Mouse (Mus musculus) embryonic stem cell, embryonic (primary cell): ENCODE data around the gene Pmepa1.

Experiments used
- CTCF ChIA-PET, 4 experiments: fragments of 300-600 bp in 2 of 4; fragments of 350-600 bp in 2 of 4; sonication (Branson Sonifier 250); formaldehyde crosslinking; loops; one replicate each; lab custom pipeline; 2022; ENCODE audit warnings: inconsistent platforms in 2 of 4; lab: Charles Lee
- POLR2A ChIA-PET, 4 experiments: fragments of 300-600 bp in 2 of 4; fragments of 350-600 bp in 2 of 4; sonication (Branson Sonifier 250); formaldehyde crosslinking; loops; one replicate each; lab custom pipeline; 2022; ENCODE audit warnings: antibody characterized with exemption in 4 of 4, inconsistent platforms in 1 of 4; lab: Charles Lee

Pmepa1 gene

GRCm38 (mm10) chr2:173276409-173276808, at the start of gene Pmepa1:
TSS of gene Pmepa1 (minus strand) at chr2:173276533.
- POLR2A ChIA-PET = interaction anchor here in 3 of 4 experiments (0.7 to 2.2 kb wide), 9 partner anchors 8 to 43 kb away, joined by 3 to 12 read pairs (median 3); no protein-coding TSS in a partner anchor

DNA sequence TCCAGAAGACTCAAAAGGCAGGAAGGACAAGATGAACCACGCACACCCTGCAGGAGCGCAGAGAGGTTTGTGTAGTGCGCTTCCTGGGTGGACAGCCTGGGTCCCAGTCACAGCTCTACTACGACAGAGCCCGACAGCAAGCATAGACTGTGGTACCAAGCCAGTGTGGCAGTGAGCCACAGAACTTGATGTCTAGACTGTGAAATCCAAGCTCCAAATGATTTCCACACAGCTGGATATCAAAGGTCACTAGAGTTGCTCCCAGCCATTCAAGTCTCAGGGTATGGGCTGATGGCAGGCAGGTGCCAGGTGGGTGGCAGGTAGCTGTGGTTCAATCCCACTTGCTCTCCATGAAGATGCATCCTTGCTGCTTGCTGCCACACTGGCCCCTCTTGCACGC, 45.4 kb upstream of the Pmepa1 start:
- CTCF ChIA-PET = interaction anchor here in 1 of 4 experiments (1.0 kb wide), 1 partner anchor 92 kb away, joined by 4 read pairs; no protein-coding TSS in a partner anchor
- POLR2A ChIA-PET = interaction anchor here in 3 of 4 experiments (0.6 to 1.6 kb wide), 6 partner anchors 12 to 39 kb away, joined by 3 to 5 read pairs (median 3); no protein-coding TSS in a partner anchor

More at GRCm38 (mm10) chr2:173276409-173276808, at the start of gene Pmepa1:
- CTCF ChIA-PET = interaction anchor here in 1 of 4 experiments (1.0 kb wide), 1 partner anchor 76 kb away, joined by 3 read pairs; no protein-coding TSS in a partner anchor

DNA sequence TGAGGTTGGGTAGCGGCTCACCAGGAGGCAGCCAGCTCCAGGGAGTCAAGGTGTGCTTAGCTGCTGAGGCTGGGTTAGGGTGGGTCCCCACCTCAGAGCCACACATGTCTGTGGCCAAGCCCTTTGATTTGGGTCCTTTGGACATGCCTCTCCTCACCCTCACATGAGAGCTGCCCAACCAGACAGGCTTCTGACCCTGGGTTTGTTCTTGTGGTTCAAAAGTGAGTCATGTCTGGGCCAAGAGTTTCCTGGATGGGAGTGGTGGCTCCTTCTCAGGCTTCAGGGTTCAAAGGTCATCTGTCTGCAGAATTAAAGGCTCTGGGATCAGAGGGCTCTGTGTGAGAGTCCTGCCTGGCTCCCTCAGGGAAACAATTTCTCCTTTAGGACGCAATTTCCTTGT, 44.9 kb upstream of the Pmepa1 start:
- ChIA-PET CTCF (interaction anchor here in 1 of 4 experiments (1.0 kb wide), 1 partner anchor 91 kb away, joined by 4 read pairs; no protein-coding TSS in a partner anchor), POLR2A (interaction anchor here in 2 of 4 experiments (0.9 to 1.6 kb wide), 5 partner anchors 13 to 39 kb away, joined by 3 to 5 read pairs (median 3); no protein-coding TSS in a partner anchor)

DNA sequence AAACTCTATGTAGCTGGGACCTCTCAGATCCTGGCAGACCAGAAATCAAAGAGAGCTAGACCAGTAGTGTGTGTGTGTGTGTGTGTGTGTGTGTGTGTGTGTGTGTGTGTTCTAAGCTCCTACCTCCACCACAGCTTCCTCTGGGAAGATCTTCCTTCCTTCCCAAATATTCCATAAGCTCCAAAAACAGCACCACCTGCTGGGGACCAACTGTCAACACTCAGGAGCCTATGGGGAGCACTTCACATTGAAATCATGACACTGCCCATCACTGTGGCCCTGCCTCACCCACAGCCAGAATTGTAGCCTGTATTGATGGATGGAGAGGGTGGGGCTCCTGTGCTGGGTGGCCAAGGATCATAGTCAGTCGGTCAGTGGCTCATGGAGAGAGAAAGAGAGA, 38.0 kb upstream of the Pmepa1 start:
- ChIA-PET CTCF (interaction anchor here (0.5 to 2.5 kb wide), 13 partner anchors 14 to 465 kb away, joined by 3 to 22 read pairs (median 4); no protein-coding TSS in a partner anchor), POLR2A (interaction anchor here (0.6 to 2.6 kb wide), 7 partner anchors 11 to 84 kb away, joined by 3 to 10 read pairs (median 3); no protein-coding TSS in a partner anchor)

DNA sequence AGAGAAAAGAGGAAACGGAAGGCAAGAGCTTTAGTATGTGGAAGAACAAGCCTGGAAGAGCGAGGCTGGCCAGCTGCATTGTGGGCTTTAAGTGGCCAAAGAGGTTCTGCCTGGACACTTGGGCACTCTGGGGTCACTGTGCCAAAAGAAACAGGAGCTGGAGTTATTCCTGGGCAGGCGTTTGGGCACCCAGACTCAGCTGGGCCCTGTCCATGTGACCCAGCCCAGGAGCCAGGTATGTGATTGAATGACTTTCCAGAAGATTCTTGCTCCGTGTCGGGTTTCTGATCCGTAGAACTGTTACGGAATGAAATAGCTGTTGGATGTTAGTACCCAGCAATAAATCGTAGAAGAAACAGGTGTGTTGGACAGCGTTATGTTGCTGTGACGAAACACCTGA, 32.2 kb upstream of the Pmepa1 start:
- CTCF ChIA-PET = interaction anchor here in 2 of 4 experiments (0.7 to 1.4 kb wide), 3 partner anchors 27 to 160 kb away, joined by 3 to 5 read pairs (median 3); no protein-coding TSS in a partner anchor
- POLR2A ChIA-PET = interaction anchor here in 2 of 4 experiments (0.9 to 1.8 kb wide), 9 partner anchors 11 to 60 kb away, joined by 3 to 6 read pairs (median 3); no protein-coding TSS in a partner anchor

DNA sequence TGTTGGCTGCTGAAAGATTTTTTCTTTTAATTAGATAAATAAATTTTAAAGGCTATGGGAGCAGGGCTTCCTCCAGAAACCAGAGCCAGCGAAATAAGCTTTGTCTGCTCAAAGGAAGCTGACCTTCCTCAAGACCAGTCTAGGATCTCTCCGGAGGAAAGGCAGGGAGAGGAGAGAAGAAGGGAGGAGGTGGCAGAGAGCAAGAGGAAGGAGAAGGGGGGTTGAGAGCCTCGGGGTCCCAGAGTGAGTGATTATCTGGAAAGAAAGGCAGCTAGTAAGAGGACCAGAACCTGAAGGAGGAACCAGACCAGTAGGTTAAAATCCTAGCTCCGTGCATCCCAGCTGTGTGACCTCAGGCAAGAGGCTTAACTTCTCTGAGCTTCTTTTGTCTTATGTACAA, 31.7 kb upstream of the Pmepa1 start:
- POLR2A ChIA-PET = interaction anchor here in 3 of 4 experiments (0.9 to 1.8 kb wide), 10 partner anchors 12 to 60 kb away, joined by 3 to 10 read pairs (median 3); no protein-coding TSS in a partner anchor
- CTCF ChIA-PET = interaction anchor here in 3 of 4 experiments (0.7 to 1.4 kb wide), 4 partner anchors 27 to 161 kb away, joined by 3 to 5 read pairs (median 4); no protein-coding TSS in a partner anchor

- ChIA-PET POLR2A (interaction anchor here (0.7 to 1.9 kb wide), 12 partner anchors 13 to 47 kb away, joined by 3 to 10 read pairs (median 3); no protein-coding TSS in a partner anchor), CTCF (interaction anchor here in 3 of 4 experiments (0.6 to 1.4 kb wide), 4 partner anchors 28 to 161 kb away, joined by 3 to 5 read pairs (median 4); no protein-coding TSS in a partner anchor)
These were observed 31.2 kb upstream of the Pmepa1 start for GRCm38 (mm10) chr2:173307561-173307960.

- POLR2A ChIA-PET = interaction anchor here (0.7 to 1.9 kb wide), 12 partner anchors 15 to 133 kb away, joined by 3 to 10 read pairs (median 4); no protein-coding TSS in a partner anchor
- CTCF ChIA-PET = interaction anchor here (0.6 to 1.4 kb wide), 5 partner anchors 28 to 100 kb away, joined by 3 to 4 read pairs (median 3); no protein-coding TSS in a partner anchor
These were observed 30.6 kb upstream of the Pmepa1 start for GRCm38 (mm10) chr2:173306734-173307525.

DNA sequence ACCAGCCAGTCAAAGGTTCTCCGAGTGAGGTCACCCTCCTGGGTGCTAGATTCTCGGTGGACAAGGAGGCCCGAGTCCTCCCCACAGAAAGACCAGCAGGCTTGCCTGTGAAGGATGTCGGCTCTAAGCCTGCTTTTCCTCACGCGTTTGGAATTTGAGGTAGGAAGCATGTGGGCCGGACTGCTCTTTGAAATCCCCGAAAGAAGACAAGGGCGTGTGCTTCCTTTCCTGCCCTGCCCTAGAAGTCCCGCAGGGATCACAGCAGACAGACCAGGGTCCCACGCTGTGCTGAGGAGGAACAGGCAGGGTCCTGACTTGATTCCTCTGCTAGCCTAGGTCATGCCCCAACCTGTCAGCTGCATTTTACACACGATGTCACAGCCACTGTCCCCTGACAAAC, 28.7 kb upstream of the Pmepa1 start:
- POLR2A ChIA-PET = interaction anchor here in 2 of 4 experiments (1.5 to 2.3 kb wide), 2 partner anchors 14 to 23 kb away, joined by 4 to 8 read pairs; no protein-coding TSS in a partner anchor
- CTCF ChIA-PET = no interaction called here

DNA sequence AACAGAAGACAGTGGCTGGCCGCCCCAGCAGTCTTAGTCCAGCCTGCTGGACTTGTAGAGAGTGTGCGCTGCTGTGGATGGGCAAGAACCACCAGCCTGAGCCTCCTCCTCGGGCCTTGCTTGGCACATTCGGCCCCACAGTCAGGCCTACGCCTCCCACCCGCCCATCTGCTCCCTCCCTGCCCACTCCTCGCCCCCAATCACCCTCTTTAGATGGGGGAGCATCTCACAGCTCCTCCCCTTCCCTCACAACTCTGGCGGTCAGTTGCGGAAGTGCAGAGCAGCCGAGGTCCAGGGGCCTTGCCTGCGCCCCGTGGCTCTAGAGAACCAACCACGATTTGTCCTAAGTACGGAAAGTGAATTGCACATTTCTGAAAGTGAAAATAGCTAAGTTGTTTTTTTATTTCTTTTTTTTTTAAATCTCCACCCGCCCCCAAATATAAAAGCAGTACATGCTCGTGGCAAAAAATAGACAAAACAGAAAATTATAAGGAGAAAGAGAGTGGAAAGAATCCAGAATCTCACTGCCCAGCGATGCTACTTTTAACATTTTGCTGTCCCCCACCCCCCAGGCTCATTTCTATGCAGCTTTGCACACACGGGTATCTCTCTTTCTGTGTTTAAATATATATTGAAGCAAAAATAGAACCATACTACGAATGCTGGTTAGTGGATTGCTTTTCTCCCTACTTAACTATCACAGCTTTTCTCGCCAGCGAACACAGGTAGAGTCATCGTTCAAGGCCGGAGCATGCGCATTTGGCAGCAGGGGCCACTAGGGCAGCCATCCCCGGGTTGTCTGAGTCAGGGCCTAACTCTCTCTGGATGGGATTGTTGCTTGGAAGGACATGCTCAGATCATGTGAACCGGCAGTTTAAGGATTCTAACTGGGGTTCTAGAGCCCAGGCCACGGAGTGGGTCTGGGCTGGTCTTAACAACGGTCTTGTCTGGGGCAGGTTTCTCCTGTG, 24.6 kb upstream of the Pmepa1 start:
- CTCF ChIA-PET = interaction anchor here (0.5 to 2.5 kb wide), 27 partner anchors 8 to 717 kb away, joined by 3 to 11 read pairs (median 3); partner anchors contain the start of gene Zbp1 (in 1 of the 4)
- POLR2A ChIA-PET = interaction anchor here (0.6 to 4.9 kb wide), 15 partner anchors 9 to 1137 kb away, joined by 3 to 26 read pairs (median 4); partner anchors contain the start of gene Rbm38 (in 1 of the 4)

GRCm38 (mm10) chr2:173296408-173296807, 20.1 kb upstream of the Pmepa1 start:
- ChIA-PET CTCF (no interaction called here), POLR2A (no interaction called here)

DNA sequence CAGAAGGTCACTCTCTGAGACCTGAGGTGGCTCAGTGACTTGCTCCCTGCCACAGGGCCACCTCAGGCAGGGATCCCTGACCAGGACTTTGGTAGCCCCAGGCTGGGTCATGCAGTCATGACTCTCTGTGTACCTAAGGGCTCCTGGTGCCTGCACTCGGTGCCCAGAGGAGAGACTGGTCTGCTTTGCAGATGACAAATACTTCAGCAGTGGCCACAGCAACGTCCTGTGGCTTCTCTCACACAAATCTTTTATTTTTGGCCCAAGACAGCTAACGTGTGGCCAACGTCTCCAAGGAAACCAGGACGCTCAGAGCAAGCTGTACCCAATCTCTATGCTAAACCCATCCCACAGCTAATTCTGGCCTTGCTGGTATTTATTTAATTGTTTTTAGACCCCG, 16.7 kb upstream of the Pmepa1 start:
- CTCF ChIA-PET = interaction anchor here in 1 of 4 experiments (1.1 to 1.7 kb wide), 2 partner anchors 9 to 13 kb away, joined by 3 to 6 read pairs; no protein-coding TSS in a partner anchor
- POLR2A ChIA-PET = interaction anchor here in 1 of 4 experiments (2.7 to 3.8 kb wide), 2 partner anchors 8 to 13 kb away, joined by 26 to 48 read pairs; no protein-coding TSS in a partner anchor

DNA sequence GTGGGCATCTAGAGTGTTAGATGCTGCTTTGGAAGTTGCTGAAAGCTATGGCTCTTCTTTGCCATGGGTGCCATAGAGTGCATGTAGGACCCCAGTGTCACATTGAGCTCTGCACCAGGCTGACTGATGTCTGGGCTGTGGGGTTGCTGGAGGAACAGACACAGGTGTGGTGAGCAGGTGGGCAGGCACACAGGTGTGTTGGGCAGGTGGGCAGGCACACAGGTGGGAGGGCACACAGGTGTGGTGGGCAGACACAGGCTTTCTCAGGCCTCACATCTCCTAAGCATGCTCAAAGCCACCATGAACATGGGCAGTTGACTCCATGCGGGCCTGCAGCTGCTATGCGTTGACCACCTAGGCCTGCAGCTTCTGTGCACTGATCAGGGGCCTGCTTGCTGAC, 16.2 kb upstream of the Pmepa1 start:
- ChIA-PET CTCF (interaction anchor here in 2 of 4 experiments (1.1 to 1.7 kb wide), 3 partner anchors 8 to 13 kb away, joined by 3 to 6 read pairs (median 4); no protein-coding TSS in a partner anchor), POLR2A (interaction anchor here (1.1 to 3.8 kb wide), 10 partner anchors 8 to 40 kb away, joined by 3 to 48 read pairs (median 10); no protein-coding TSS in a partner anchor)

DNA sequence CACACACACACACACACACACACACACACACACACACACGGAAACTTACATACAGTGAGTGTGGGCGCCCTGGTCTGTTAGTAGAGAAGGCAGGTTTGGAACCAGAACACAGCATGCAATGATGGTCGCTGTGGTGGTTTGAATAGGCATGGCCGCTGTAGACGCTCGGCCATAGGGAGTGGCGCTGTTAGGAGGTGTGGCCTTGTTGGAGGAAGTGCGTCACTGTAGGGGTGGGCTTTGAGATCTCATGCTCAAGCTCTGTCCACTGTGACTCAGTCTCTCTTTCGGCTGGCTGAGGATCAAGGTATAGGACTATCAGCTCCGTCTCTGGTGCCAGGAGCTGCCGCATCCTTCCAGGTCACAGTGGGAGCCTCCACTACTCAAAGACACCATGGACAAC, 14.6 kb upstream of the Pmepa1 start:
- CTCF ChIA-PET = interaction anchor here (0.6 to 2.0 kb wide), 10 partner anchors 10 to 262 kb away, joined by 3 to 8 read pairs (median 3); no protein-coding TSS in a partner anchor
- POLR2A ChIA-PET = interaction anchor here (0.6 to 3.8 kb wide), 40 partner anchors 8 to 970 kb away, joined by 3 to 48 read pairs (median 4); no protein-coding TSS in a partner anchor

- ChIA-PET CTCF (no interaction called here), POLR2A (interaction anchor here in 2 of 4 experiments (1.7 to 3.8 kb wide), 4 partner anchors 10 to 32 kb away, joined by 5 to 48 read pairs (median 28); no protein-coding TSS in a partner anchor)
These were observed 13.6 kb upstream of the Pmepa1 start for GRCm38 (mm10) chr2:173289928-173290327.

DNA sequence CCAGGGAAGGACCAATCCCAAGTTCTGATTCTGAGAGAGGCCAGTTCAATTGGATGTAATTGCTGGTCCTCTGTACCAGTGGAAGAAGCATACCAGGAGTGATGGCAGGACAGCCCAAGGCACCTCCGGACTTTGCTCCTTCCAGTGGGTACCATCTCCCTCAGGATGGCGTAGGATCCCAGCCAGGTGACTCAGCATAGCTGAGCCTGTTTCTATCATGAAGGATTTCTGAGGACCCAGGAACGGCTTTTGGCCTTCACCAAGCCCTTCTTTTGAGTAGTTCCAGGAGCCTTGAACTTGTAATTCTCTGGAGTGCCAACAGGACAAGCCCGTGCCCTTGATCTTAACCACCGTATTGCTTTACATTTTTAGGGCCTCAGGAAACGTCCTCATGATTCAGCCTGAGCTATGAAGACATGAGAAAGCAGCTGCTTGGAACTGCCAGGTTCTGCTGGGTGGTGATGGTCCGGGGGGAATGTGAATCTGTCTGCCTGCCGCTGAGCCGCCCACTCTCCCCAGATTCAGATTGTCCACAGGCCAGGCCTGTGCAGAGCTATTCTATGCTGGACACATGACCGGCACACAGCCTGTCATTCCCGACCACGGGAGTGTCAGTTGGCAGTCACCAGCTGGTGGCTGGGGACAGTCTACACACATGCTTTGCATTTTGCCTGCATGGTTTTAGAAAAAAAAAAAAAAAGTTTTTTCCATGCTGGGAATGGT, 9.6 kb upstream of the Pmepa1 start:
- CTCF ChIA-PET = interaction anchor here in 3 of 4 experiments (0.6 to 1.8 kb wide), 5 partner anchors 15 to 267 kb away, joined by 3 to 10 read pairs (median 5); no protein-coding TSS in a partner anchor
- POLR2A ChIA-PET = interaction anchor here in 3 of 4 experiments (0.7 to 7.7 kb wide), 10 partner anchors 8 to 425 kb away, joined by 3 to 46 read pairs (median 3); no protein-coding TSS in a partner anchor
